Mouse (Mus musculus) lung, adult 2 months (tissue): ENCODE data around the gene Sipa1l1. TPM values are rescaled to one million over a fixed set of nuclear protein-coding genes. Genes with fewer than 3 reads are reported as not detected.

Experiments
- DNase-seq: peaks from one replicate; pipeline ENCODE4 v3.0.0; 2022
- H3K4me1 ChIP-seq: fragments of 200-500 bp; 2 replicates; pipeline ENCODE4 v1.6.1; 2011; ENCODE audit warnings: low read length; ENCODE audit not compliant: control insufficient read depth, insufficient read depth
- H3K4me3 ChIP-seq: fragments of 200-500 bp; replicated peaks from 2 replicates; pipeline ENCODE3; 2011; ENCODE audit warnings: low read depth, mild to moderate bottlenecking, control low read depth, low read length; ENCODE audit errors: extremely low read depth
- CTCF ChIP-seq: fragments of 200-500 bp; IDR thresholded peaks from 2 replicates; pipeline ENCODE4 v1.5.1; 2011; ENCODE audit warnings: mild to moderate bottlenecking, low read length, control low read depth; ENCODE audit not compliant: insufficient read depth
- POLR2A ChIP-seq: fragments of 200-500 bp; IDR thresholded peaks from 2 replicates; pipeline ENCODE4 v1.6.1; 2011; ENCODE audit warnings: low read depth, mild to moderate bottlenecking, control low read depth, low read length, borderline replicate concordance; ENCODE audit errors: extremely low read depth
- WGBS: fragments of 180-500 bp; shearing (Covaris S2); methylation state at CpG from one replicate; pipeline ENCODE4 v1.1.7; 2018; 5-methylcytosine and 5-hydroxymethylcytosine counted together
- polyA plus RNA-seq: library from polyadenylated mRNA; depleted of rRNA; stranded (reverse); fragments of >200 nt; gene quantifications from 2 replicates; pipeline ENCODE4 v1.2.3, GENCODE M21; 2012

The Sipa1l1 gene
- polyA plus RNA-seq, 1 experiment = 26.9 TPM

DNA sequence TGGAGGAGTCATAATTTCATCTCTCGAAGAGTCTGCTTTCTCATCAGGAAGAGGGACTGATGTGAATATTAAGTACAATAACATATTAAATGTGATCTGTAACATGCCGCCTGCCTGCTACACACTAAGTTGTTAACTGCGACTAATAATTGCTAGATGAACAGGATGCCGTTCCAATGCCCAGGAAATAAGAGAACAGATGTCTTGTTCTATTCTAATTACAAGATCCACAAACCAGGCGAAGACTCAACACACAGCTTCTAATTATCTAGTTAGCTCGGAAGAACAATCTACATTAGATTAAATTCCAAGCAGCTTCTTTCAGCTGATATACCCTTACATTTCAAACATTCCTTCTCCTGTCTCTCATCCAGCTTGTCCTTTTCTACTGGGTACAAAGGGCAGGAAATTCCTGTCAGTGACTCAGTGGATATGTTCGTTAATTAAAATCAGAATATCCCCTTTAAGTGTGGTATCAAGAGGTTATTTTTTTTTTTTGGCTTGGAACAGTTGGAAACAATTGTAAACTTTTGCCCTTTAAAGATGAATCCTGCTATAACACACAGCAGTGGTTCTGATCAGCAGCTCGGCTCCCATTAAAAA is 20.7 kb upstream of the Sipa1l1 start:
- no peaks in the 10 kb centered on the region for H3K4me1 ChIP-seq
- 75% methylated on average over 8 of the region's 8 CpGs for WGBS
- DNase-seq = no peak
- H3K4me3 ChIP-seq = no peak overlapping the region
- no peak for TF ChIP-seq POLR2A
- TF ChIP-seq CTCF = no peak

DNA sequence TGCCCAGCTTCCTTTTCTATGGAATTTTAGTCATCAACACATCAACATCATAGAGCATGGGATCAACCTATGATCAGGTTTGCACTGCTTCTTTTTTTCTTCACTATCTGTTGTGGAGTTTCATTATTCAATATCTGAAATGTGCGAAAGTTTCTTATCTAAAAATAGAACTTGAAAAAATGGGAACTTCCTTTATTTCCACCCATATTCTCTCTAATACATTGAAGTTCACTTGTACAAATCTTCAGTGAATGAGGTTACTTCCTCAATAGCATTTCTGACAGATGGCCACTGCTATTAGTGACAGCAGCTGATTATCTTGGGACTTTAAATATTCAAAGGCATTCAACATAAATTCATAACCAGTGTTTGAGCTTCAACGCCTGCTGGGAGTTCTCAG is 18.1 kb upstream of the Sipa1l1 start:
- no peak for TF ChIP-seq CTCF
- H3K4me1 ChIP-seq = no peaks in the 10 kb centered on the region
- H3K4me3 ChIP-seq = no peak overlapping the region
- WGBS = 60% methylated on average over 2 of the region's 2 CpGs
- DNase-seq = no peak

DNA sequence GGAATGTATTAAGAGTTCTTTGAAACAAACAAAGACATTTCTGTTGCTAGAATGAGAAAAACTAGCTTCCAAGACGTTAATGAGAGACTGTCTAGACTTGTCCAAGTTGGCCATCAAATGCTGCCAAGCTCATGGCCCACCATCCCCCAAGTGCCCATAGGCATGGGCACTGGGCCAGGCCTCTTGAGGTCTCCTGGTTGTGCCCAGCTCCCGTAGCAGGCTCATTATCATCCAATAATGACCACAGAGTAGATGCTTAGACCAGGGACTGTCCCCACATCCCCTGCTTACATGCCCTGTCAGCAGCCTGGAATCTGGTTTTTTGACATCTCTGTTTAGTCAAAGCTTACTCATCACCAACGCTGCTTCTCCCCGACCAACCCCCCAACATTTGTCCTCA is 14.6 kb upstream of the Sipa1l1 start:
- TF ChIP-seq POLR2A = no peak
- no peak for TF ChIP-seq CTCF
- Histone ChIP-seq H3K4me3 (no peak overlapping the region), H3K4me1 (no peaks in the 10 kb centered on the region)
- 76% methylated on average over 4 of the region's 4 CpGs for WGBS
- no peak for DNase-seq

DNA sequence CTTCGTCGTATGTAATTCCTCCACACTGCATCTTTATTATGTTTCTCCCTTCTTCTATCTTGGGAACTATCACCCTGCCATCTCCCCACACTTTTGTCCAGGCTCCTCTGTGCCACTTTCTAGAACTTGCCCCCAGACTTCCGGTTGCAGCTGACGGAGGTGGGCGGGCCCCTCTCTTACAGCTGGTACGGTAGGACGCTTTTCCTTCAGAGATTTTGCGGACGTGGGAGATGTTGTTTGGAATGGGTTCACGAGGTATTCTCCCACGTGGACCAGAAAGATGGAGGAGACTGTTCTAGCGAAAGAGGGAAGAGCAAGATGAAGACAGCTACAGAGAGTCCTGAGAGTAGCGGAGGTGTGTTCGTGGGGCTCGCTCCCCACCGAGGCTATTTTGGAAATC is 10.6 kb upstream of the Sipa1l1 start:
- WGBS = 93% methylated on average over 16 of the region's 16 CpGs
- no peaks in the 10 kb centered on the region for H3K4me1 ChIP-seq
- H3K4me3 ChIP-seq = no peak overlapping the region
- TF ChIP-seq CTCF = no peak
- TF ChIP-seq POLR2A = no peak
- DNase-seq = no peak

DNA sequence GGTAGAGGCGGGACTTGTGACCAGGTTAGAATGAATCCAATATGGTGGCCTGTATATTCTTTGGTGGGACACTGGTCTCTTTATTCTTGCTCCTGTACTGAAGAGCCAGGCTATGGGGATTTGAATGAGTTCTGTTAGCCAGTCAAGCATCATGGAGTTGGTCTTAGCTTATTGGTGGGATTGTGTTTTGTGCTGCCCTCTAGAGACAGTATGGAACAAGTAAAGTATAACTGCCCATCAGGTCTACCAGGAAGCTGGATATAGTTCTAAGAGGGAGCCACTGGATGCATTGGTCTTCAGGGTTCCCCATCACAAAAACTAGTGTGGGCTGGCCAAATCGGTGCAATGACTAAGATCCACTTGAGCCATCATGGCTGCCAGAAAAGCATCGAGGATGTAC is 9.7 kb upstream of the Sipa1l1 start:
- 97% methylated on average over 3 of the region's 3 CpGs for WGBS
- no peak overlapping the region for H3K4me3 ChIP-seq
- TF ChIP-seq POLR2A (no peak), CTCF (no peak)
- H3K4me1 ChIP-seq = no peaks in the 10 kb centered on the region
- no peak for DNase-seq

DNA sequence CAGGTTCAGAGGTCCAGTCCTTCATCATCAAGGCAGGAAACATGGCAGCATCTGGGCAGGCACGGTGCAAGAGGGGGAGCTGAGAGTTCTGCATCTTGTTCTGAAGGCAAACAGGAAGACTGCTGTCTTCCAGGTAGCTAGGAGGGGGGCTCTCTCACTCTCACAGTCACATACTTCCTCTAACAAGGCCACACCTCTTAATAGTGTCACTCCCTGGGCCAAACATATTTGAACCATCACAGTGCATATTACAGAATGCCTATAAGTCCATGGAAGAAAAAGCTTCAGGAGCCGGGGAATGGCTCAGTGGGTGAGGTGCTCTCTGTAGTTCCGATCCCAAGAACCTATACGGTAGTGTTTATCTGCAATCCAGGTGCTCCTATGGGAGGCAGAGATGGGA is 3.5 kb upstream of the Sipa1l1 start:
- Histone ChIP-seq H3K4me3 (no peak overlapping the region), H3K4me1 (peaks cover 5% of the 10 kb centered on the region; the same call in 1 of the 2 replicates)
- no peak for TF ChIP-seq POLR2A
- TF ChIP-seq CTCF = no peak
- WGBS = 63% methylated on average over 4 of the region's 4 CpGs
- no peak for DNase-seq

DNA sequence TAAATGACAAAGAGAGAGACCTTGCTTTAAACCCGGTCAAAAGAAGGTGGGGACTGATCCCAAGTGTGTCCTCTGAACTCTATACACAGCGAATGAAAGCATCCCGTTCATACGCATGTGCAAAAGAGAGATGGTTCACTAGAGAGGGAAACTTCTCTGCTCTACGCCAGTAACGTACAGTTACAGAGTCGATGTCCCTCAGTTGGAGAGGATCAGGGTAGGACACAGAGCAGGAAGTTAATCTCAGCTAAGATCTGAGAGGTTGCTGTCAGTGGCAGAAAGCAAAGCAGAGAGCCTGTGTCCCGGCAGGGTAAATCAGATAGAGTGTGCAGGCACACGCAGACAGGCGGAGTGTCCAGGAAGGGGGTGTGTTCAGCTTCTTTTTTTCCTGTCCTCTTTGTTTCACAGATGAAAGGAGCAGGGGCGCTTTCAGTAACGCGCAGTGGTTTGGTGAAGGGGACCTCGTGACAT is 3.0 kb upstream of the Sipa1l1 start:
- H3K4me1 ChIP-seq = peaks cover 9% of the 10 kb centered on the region; the same call in 1 of the 2 replicates
- 19% methylated on average over 14 of the region's 14 CpGs for WGBS
- DNase-seq = no peak
- TF ChIP-seq CTCF (no peak), POLR2A (no peak)
- H3K4me3 ChIP-seq = no peak overlapping the region

DNA sequence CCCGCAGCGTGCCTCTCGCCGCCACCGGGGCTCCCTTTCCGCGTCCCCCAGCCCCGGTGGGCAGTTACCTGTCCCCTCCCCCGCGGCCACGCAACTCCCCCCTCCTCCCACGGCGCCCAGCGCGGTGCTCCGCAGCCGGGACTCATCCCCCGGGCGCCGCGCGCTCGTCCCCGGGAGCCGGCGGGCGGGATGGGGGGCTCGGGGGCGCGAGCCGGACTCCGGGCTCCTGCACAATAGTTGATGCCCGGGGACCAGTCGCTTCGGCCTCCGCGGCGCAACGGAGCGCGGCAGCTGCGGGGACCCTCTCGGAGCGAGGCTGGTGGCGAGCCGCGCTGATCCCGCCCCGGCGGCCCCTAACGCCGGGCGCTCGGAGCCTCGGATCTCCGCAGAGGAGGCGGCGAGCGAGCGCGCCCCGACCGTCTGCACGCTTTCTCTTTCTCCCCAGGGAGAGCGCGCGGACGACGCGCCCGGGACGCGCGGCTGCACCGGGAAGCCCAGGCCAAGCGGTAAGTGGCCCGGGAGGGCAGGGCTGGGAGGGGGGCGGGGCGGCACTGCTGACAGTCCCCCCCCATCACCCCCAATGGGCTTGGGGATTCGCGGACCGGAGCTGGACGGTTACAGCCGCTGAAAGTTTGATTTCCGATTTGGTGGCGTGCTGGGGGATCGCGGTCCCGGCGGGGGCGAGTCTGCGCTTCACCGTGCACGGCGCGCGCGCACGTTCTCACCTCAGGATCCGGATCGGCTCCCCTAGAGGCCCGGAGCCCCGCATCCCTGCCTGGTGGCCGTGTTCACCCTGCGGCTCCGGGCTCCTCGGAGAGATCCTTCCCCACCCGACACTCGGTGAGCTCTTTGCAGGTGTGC is 681 bp downstream of the Sipa1l1 start:
- WGBS = under 1% methylated on average over 101 of the region's 109 CpGs
- peaks cover 13% of the 10 kb centered on the region for H3K4me1 ChIP-seq

DNA sequence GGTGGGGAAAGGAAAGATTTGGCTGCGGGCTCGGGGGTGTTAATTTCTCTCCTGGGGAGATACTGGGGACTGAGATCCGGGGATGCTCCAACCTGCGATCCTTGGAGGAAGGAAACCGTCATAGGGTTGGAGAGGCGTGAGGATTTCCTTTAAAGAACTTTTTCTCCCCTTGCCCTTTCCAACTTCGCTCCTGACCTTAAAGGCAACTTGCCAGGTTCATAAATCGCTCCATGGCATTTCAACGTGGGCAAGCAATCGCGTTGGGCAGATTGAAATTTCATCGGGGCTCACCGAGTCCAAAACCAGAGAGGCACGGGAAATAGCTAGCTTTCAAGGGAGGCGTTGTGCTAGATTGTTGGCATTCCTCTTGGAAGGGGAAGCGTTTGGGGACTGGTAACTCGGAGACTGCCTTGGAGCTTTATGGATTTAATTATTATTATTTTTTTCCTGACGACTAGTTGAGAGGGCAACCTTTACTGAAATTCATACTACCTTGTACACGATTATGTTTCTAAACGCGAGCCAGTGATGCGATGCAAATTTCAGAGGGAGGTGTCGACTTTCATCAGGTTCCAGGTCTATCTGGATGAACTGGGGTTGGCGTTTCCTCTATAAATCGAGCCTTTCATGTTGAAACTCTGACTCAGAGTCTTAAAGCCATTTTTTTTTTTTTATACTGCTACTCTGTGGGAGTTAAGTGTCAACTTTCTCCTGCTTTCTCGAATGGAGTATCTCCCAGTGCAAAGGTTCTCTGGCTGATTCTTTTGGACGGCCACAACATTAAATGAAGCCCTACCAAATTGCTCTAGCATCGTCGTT is 1.6 kb downstream of the Sipa1l1 start:
- no peak for TF ChIP-seq POLR2A
- no peak for TF ChIP-seq CTCF
- Histone ChIP-seq H3K4me3 (peak overlapping the region; percentile 94), H3K4me1 (peaks cover 13% of the 10 kb centered on the region)
- 3% methylated on average over 29 of the region's 29 CpGs for WGBS
- DNase-seq = peak; percentile 52

More for the DNA sequence above, 681 bp downstream of the Sipa1l1 start:
- peak overlapping the region; percentile 94 for H3K4me3 ChIP-seq
- peak; percentile 75 for DNase-seq
- TF ChIP-seq CTCF = no peak
- TF ChIP-seq POLR2A = peak; percentile 31; the same call in 1 of the 2 replicates
